Mouse (Mus musculus): ENCODE measurements around the gene Kif1bp.

- TF ChIP-seq CTCF (IDR thresholded peaks at IDR 0.05; ENCODE audit: control insufficient read depth, insufficient read depth, low read length) (no peak), POLR2A (IDR thresholded peaks at IDR 0.05; ENCODE audit: borderline replicate concordance, control insufficient read depth, low read depth, low read length) (no peak)
Observed at GRCm38 (mm10) chr10:62508459-62508858, 69.8 kb downstream of the Kif1bp start.
